Mouse (Mus musculus) heart, embryonic 15.5 days (tissue): ENCODE data around the gene Sfn. TPM values are rescaled to one million over a fixed set of nuclear protein-coding genes. Genes with fewer than 3 reads are reported as not detected.
A peak's percentile ranks its signal among the peaks of the same experiment; 100 is the strongest.
"Not testable (repeated sequence)": the region's sequence is repeated elsewhere in the genome, so short reads cannot be mapped to it uniquely, and the experiment has no call there.

Source experiments
- ATAC-seq: fragments of 200-750 bp; cut with Nextera tagmentation; replicated peaks from 2 replicates; pipeline ENCODE4 v1.8.0; 2017; ENCODE audit warnings: low read depth, moderate TSS enrichment; ENCODE audit not compliant: insufficient number of reproducible peaks, insufficient read depth, low FRiP score
- H3K27ac ChIP-seq: fragments of 300-500 bp; sonication (generic); 2 replicates; pipeline ENCODE4 v1.5.1; 2015; ENCODE audit warnings: mild to moderate bottlenecking, inconsistent platforms
- H3K27me3 ChIP-seq: fragments of 300-500 bp; sonication (generic); 2 replicates; pipeline ENCODE4 v1.6.1; 2015; ENCODE audit warnings: inconsistent platforms
- H3K36me3 ChIP-seq: fragments of 300-500 bp; sonication (generic); 2 replicates; pipeline ENCODE4 v1.6.1; 2015; ENCODE audit warnings: mild to moderate bottlenecking, inconsistent platforms
- H3K4me1 ChIP-seq: fragments of 300-500 bp; sonication (generic); replicated peaks from 2 replicates; pipeline ENCODE4 v1.6.1; 2015; ENCODE audit warnings: inconsistent platforms
- H3K4me2 ChIP-seq: fragments of 300-500 bp; sonication (generic); 2 replicates; pipeline ENCODE4 v1.6.1; 2015; ENCODE audit warnings: inconsistent platforms, mild to moderate bottlenecking, moderate library complexity
- H3K4me3 ChIP-seq: fragments of 300-500 bp; sonication (generic); 2 replicates; pipeline ENCODE4 v1.5.1; 2015; ENCODE audit warnings: mild to moderate bottlenecking, inconsistent platforms
- H3K9ac ChIP-seq: fragments of 300-500 bp; sonication (generic); 2 replicates; pipeline ENCODE4 v1.6.1; 2015; ENCODE audit warnings: mild to moderate bottlenecking, inconsistent platforms
- H3K9me3 ChIP-seq: fragments of 300-500 bp; sonication (generic); replicated peaks from 2 replicates; pipeline ENCODE4 v1.6.1; 2016; ENCODE audit warnings: inconsistent platforms
- WGBS: fragments of 180-500 bp; shearing (Covaris S2); methylation state at CpG from one replicate; pipeline ENCODE4 v1.1.7; 2015; ENCODE audit warnings: mixed read lengths; 5-methylcytosine and 5-hydroxymethylcytosine counted together
- polyA plus RNA-seq: library from polyadenylated mRNA; unstranded; fragments of >200 nt; fragmentation: Nextera tagmentation; extraction: Ambion mirVana; gene quantifications from 2 replicates; pipeline ENCODE4 v1.2.1, GENCODE M21; 2015

The Sfn gene
- 3.0 and 25.1 TPM in 2 replicates for polyA plus RNA-seq

DNA sequence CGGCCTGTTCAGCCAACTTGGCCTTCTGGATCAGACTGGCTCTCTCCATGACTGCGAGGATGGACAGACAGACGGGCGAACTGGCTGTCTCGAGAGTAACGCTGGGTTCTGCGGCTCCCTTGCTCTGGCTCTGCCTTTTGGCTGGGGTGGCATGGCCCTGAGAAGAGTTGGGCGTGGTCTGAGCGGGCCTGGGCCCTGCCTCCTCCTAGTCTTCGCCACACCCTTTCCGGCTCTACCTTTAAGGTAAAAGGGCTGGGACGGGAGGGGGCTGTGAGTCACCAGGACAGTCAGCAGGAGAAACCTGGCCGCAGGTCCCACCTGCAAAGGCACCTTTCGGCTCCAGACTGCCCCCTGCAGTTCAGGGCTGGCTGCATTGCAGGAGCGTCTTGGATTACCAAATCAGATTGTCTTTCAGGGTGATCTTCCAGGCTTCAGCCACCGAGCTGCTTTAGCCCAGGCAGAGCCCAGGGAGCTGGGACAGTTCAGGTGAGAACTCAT lies at the start of gene Sfn:
TSS of gene Sfn (minus strand) at position 448 of the 498 bp plus-strand sequence.
- no peak for ATAC-seq

DNA sequence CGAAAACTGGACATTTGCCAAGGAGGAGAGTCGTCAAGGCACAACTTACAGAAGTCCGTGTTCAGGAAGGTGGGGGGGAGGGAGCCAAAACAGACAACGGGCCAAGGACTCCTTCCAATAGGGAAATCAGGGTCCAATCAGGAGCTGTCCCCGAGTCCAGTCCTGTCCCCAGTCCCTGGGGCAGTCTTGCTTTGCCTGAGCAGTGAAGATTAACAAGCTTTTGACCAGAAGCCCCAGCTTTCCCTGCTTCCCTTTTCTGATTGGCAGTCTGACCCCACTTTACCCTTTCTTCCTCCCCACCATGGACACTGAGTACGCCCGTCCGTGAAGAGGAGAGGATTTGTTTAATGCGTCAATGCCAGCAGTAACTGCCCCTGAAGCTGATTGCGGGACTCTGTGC lies 49.5 kb upstream of the Sfn start:
- H3K4me2 ChIP-seq = no peak overlapping the region
- H3K9ac ChIP-seq = no peak overlapping the region
- H3K27ac ChIP-seq = no peak overlapping the region
- no peak for ATAC-seq
- 45% methylated on average over 10 of the region's 10 CpGs for WGBS
- no peaks in the 10 kb centered on the region for H3K27me3 ChIP-seq
- no peak overlapping the region for H3K4me3 ChIP-seq
- H3K36me3 ChIP-seq = no peaks in the 10 kb centered on the region
- peaks cover 11% of the 10 kb centered on the region for H3K4me1 ChIP-seq
- no peaks in the 10 kb centered on the region for H3K9me3 ChIP-seq

More for the DNA sequence above, at the start of gene Sfn:
- Histone ChIP-seq H3K36me3 (peaks cover 14% of the 10 kb centered on the region; the same call in 1 of the 2 replicates), H3K4me2 (peak within 1 kb of the TSS; percentile 61), H3K9ac (no peak within 1 kb of the TSS; the same call in 1 of the 2 replicates), H3K27ac (peak within 1 kb of the TSS; percentile 21; the same call in 1 of the 2 replicates), H3K27me3 (peaks cover 39% of the 10 kb centered on the region), H3K4me1 (peaks cover 19% of the 10 kb centered on the region), H3K4me3 (peak within 1 kb of the TSS; percentile 37), H3K9me3 (no peaks in the 10 kb centered on the region)
- 4% methylated on average over 16 of the region's 16 CpGs for WGBS

DNA sequence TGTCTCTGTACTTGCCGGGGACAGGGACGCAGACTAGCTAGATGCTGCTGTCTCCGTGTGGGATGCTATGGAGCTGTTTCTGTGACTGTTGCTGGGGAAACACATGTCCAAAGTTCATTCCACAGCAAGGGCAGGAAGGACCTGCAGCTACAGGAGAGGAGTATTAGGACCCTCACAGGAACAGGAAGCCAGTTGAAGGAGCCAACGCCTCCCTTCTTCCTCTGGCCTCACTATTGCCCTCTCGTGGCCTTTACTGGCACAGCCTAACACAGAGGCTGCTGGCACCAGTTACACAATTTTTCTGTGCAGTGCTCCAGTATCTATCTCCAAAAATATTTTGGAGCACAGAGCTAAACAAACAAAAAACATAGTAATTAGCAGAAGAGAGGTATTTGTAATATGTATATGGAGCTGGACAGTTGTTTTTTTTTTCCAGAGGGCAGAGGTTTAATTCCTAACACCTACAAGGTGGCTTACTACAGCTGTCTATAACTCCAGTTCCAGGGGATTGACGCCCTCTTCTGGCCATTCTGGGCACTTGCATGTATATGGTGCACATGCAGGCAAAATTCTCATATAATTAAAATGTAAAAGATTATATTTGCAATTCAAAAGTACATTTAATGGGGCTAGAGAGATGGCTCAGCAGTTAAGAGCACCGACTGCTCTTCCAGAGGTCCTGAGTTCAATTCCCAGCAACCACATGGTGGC lies 48.2 kb upstream of the Sfn start, which contains the start of gene Zdhhc18:
TSS of gene Zdhhc18 (minus strand) at position 166 of the 711 bp plus-strand sequence.
- WGBS = 36% methylated on average over 7 of the region's 7 CpGs
- Histone ChIP-seq H3K4me2 (peak within 1 kb of the TSS; percentile 56), H3K9me3 (no peaks in the 10 kb centered on the region; the same call in 1 of the 2 replicates), H3K4me1 (peaks cover 11% of the 10 kb centered on the region), H3K9ac (peak within 1 kb of the TSS; percentile 5; the same call in 1 of the 2 replicates), H3K27ac (peak within 1 kb of the TSS; percentile 62), H3K36me3 (no peaks in the 10 kb centered on the region), H3K27me3 (no peaks in the 10 kb centered on the region), H3K4me3 (peak within 1 kb of the TSS; percentile 40)
- 0 out of 2 replicates have a peak, but pooled peaks have one; percentile 27 for ATAC-seq

DNA sequence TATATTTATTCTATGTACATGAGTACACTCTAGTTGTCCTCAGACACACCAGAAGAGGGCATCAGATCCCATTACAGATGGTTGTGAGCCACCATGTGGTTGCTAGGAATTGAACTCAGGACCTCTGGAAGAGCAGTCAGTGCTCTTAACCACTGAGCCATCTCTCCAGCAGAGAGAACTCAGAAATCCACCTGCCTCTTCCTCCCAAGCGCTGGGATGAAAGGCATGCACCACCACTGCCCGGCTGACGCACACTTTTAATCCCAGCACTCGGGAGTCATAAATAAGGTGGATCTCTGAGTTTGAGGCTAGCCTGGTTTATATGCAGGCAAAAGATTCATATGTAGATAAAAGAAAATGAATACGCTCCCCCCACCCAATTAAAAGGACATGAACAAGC lies 47.5 kb upstream of the Sfn start:
- peak overlapping the region; percentile 56 for H3K4me2 ChIP-seq
- not testable (repeated sequence) for ATAC-seq, H3K9me3 ChIP-seq, H3K27me3 ChIP-seq, H3K36me3 ChIP-seq
- H3K27ac ChIP-seq = peak overlapping the region; percentile 62
- H3K4me3 ChIP-seq = peak overlapping the region; percentile 40
- H3K9ac ChIP-seq = peak overlapping the region; percentile 5; the same call in 1 of the 2 replicates
- H3K4me1 ChIP-seq = peaks cover 11% of the 10 kb centered on the region
- WGBS = 82% methylated on average over 5 of the region's 5 CpGs

DNA sequence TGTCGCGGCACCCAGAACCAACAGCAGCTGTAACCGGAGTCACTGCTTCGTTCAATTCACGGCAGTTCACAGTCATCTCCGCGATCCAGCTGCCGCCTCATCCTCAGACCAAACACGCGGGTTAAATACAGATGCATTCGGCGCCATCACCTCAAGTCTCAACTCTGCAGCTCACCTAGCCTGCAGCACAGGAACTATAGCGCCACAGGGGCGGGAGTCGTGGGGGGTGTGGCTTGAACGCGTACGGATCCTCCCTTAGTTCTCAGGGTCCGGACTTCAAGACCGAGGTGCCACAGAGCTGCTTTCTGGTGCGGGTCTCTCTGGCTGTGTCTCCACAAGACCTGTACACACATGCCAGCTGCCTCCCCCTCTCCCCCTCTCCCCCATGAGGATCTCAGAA lies 43.7 kb upstream of the Sfn start:
- Histone ChIP-seq H3K4me1 (peaks cover 10% of the 10 kb centered on the region), H3K9ac (no peak overlapping the region), H3K27me3 (no peaks in the 10 kb centered on the region), H3K36me3 (no peaks in the 10 kb centered on the region), H3K27ac (no peak overlapping the region), H3K4me2 (peak overlapping the region; percentile 32; the same call in 1 of the 2 replicates), H3K9me3 (no peaks in the 10 kb centered on the region; the same call in 1 of the 2 replicates), H3K4me3 (no peak overlapping the region)
- no peak for ATAC-seq
- 34% methylated on average over 21 of the region's 21 CpGs for WGBS

DNA sequence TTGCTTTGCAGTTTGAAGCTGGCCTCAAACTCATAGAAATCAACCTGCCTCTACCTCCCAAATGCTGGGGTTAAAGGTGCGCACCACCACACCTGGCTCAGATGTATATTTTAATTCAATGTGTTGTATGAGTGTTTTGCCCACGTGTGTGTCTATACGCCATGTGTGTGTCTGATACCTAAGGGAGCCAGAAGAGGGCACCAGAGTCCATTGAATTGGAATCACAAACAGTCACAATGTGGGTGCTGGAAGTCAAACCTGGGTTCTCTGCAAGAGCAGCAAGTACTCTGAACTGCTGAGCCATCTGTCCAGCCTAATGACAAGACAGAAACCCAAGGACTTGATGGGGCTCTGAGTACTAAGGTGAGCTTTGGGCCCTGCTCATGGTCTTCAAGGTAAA lies 43.2 kb upstream of the Sfn start:
- Histone ChIP-seq H3K9ac (no peak overlapping the region), H3K27ac (no peak overlapping the region), H3K4me1 (peaks cover 10% of the 10 kb centered on the region), H3K4me2 (no peak overlapping the region), H3K9me3 (no peaks in the 10 kb centered on the region; the same call in 1 of the 2 replicates), H3K27me3 (no peaks in the 10 kb centered on the region), H3K4me3 (no peak overlapping the region), H3K36me3 (no peaks in the 10 kb centered on the region)
- ATAC-seq = no peak
- 87% methylated on average over 3 of the region's 3 CpGs for WGBS

DNA sequence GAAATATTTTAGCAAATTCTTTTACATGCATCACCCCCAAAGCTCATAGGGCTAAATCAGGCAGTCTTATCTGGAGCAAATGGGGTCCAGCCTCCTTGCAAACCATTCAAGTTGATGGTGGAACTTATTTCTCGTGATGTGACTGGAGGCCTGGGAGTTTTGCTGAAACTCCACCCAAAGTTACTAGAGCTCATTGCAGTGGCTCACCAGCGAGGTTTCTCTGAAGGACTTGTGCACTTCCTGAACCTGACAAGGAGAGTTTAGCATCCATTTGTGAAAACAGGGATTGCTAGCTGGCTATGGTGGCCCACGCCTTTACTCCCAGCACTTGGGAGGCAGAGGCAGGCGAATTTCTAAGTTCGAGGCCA lies 32.1 kb upstream of the Sfn start:
- Histone ChIP-seq H3K4me1 (peaks cover 30% of the 10 kb centered on the region), H3K9me3 (no peaks in the 10 kb centered on the region), H3K9ac (no peak overlapping the region; the same call in 1 of the 2 replicates), H3K36me3 (no peaks in the 10 kb centered on the region), H3K4me3 (no peak overlapping the region), H3K27ac (no peak overlapping the region), H3K27me3 (no peaks in the 10 kb centered on the region), H3K4me2 (no peak overlapping the region)
- WGBS = 75% methylated on average over 5 of the region's 5 CpGs
- ATAC-seq = no peak

DNA sequence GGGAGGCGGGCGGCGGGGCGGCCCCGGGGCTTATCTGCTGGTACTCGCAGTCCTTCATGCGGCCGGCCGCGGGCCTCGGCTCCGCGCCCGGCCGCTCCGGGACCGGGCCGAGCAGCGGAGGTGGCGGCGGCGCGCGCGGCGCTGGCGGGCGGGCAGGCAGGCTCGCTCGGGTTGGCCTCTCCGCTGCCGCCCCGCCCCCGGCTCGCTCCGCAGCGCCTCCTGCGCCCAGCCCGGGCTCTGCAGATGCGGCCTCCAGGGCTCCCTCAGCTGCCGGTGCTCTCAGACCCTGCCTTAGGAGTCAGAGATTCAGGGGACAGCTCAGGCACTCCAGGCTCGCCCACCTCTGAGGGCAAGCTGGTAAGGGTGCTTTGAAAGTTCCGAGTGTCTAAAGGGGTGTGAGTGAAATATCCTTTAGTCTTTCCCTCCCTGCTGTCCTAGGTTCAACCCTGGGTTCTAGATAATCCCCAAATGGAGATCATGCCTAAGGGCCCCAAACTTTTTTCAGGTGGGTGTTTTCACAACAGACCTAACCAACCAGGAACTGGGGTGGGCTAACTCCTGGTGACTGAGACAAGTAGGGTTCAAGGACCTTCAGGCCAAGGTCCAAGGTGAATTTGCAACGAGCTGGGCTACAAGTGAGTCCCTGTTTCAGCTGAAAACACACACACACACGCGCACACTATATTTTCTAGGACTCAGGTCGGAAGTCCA lies 31.5 kb upstream of the Sfn start:
- 9% methylated on average over 34 of the region's 47 CpGs for WGBS
- peak overlapping the region; percentile 82 for H3K27ac ChIP-seq
- ATAC-seq = peak; percentile 86

DNA sequence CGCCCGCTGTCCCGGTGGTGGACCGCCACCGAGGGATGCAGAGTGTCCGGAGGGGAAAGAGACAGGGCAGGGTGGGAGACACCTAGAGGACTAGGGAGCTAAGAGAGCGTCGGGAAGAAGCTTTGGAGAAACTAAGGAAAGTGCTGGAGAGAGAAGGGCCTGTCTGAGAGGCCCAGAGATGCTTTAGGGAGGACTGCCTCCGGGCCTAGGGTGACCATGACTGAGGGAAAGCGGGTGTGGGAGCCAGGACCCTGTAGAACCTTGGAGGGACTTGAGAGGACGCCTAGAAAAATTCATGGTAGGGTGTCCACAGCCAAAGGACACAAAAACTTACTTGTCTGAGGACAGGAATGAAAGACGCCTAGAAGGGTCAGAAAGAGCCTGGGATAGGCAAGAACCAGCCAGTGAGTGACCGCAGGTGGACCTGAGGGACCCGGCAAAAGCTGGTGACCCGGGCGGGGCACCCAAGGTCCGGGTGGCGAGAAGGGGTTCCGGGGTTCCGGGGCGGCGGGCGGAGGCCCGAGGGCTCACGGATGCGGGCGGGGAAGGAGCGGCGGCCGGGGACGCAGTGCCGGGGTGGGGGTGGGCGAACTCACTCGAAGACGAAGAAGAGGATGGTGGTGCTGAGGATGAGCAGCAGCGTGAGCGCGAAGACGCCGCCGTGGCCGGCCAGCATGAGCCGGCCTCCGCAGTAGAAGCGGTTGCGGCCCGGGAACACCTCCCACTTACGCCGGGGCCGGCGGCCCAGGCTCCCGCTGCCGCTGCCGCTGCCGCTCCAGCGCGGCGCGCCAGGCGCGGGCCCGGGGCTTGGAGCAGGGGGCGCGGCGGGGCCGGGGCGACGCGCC lies 30.7 kb upstream of the Sfn start:
- peaks cover 30% of the 10 kb centered on the region for H3K4me1 ChIP-seq
- WGBS = 2% methylated on average over 67 of the region's 69 CpGs

More for the DNA sequence above, 31.5 kb upstream of the Sfn start:
- Histone ChIP-seq H3K36me3 (no peaks in the 10 kb centered on the region), H3K4me1 (peaks cover 30% of the 10 kb centered on the region), H3K4me2 (peak overlapping the region; percentile 85), H3K9me3 (no peaks in the 10 kb centered on the region), H3K27me3 (no peaks in the 10 kb centered on the region), H3K4me3 (peak overlapping the region; percentile 81), H3K9ac (peak overlapping the region; percentile 95)

DNA sequence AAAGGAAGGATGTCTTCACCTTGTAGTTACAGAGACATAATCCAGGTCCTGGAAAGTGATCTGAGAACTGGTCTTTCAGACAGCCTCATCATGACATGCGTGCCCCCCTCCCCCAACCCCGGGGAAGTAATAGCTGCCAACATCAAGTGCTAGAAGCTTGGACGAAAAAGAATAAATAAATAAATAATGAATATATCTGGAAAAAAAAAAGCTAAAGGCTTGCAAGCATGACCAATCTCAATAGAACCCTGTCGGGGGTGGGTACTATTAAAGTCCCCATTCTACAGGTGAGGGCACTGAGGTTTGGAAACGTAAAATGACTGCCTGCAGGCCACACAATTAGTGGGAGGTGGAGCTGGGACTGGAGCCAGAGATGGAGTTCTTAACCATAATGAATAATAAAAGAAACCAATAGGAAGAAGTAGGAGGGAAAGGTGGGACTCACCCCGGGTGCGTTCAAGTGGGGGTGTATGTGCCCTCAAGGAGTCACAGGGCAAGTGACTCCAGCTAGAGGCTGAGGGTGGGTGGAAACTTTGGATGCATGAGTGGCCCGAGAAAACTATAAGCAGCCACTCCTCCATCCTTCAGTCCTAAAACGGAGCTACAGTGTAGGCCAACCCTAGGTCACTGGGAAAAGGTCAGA lies 29.9 kb upstream of the Sfn start:
- Histone ChIP-seq H3K9me3 (no peaks in the 10 kb centered on the region), H3K4me2 (peak overlapping the region; percentile 85), H3K27ac (0 out of 2 replicates have a peak overlapping the region, but pooled peaks have one; percentile 82), H3K9ac (peak overlapping the region; percentile 95), H3K27me3 (no peaks in the 10 kb centered on the region), H3K4me1 (peaks cover 30% of the 10 kb centered on the region), H3K4me3 (peak overlapping the region; percentile 81), H3K36me3 (peaks cover 2% of the 10 kb centered on the region; the same call in 1 of the 2 replicates)
- no peak for ATAC-seq
- WGBS = 45% methylated on average over 9 of the region's 9 CpGs

More for the DNA sequence above, 30.7 kb upstream of the Sfn start:
- Histone ChIP-seq H3K9ac (peak overlapping the region; percentile 95), H3K4me3 (peak overlapping the region; percentile 81), H3K9me3 (no peaks in the 10 kb centered on the region), H3K27me3 (no peaks in the 10 kb centered on the region), H3K36me3 (no peaks in the 10 kb centered on the region), H3K4me2 (peak overlapping the region; percentile 85), H3K27ac (peak overlapping the region; percentile 82)
- ATAC-seq = peak; percentile 61
